Mouse (Mus musculus): ENCODE measurements around the gene Poc5. TPM values are rescaled to one million over a fixed set of nuclear protein-coding genes. Genes with fewer than 3 reads are reported as not detected.

Gene Poc5
- total RNA-seq, 1 experiment = 14.8 TPM

DNA sequence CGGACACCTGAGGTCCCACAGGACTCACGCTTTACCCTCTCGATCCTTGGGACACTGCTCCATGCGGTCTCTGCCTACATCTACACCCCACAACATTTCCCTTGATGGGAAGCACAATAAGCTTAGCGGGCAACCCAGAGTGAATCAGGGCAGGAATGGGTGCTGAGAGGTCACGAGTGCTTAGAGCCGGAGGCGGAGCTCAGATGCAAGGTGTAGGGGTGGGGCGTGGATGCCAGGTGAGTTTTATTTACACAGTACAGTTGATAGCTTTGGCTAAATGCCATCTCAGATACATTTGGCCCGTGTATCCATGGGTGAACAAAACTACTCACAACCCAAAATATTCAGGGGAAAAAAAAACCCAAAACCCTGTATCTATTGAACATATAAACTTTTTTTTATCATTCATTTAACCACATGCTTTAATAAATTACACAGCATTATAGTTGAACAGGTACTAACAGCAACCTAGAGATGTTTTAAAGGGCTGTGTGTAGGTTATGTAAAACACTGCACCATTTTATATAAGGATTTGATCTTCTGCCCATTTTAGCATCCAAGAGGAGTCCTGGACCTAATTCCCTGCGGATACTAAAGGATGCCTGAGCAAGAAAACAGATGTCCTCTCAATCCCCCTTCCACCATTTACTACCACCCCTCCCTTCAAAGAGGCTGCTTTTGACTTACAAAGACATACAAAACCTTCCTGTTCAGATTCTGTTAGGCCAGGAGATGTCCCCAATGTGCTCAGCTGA lies 63.5 kb downstream of the Poc5 start:
- in situ Hi-C loops (cut with MboI; ENCODE audit: low sequenced_read_pairs in 2 of 2, unreplicated experiment in 2 of 2) = no loop called here
- Histone ChIP-seq H3K4me3 (ENCODE audit: insufficient read depth in 1 of 2, low read depth in 1 of 2, low read length in 2 of 2, poor library complexity in 1 of 2, severe bottlenecking in 1 of 2) (no peak overlapping the region), H3K9ac (ENCODE audit: insufficient read depth, low read depth, low read length, poor library complexity, severe bottlenecking) (no peak overlapping the region), H3K4me1 (ENCODE audit: control insufficient read depth in 2 of 2, insufficient read depth in 2 of 2, low read length in 2 of 2, poor library complexity in 1 of 2) (no peaks in the 10 kb centered on the region), H3K27ac (ENCODE audit: insufficient read depth, low read depth, low read length, poor library complexity, severe bottlenecking) (no peak overlapping the region), H3K9me3 (ENCODE audit: control insufficient read depth, insufficient read depth, low read depth, low read length) (no peaks in the 10 kb centered on the region), H3K36me3 (ENCODE audit: control insufficient read depth, insufficient read depth, low read length, poor library complexity, severe bottlenecking) (no peaks in the 10 kb centered on the region)
- TF ChIP-seq ZC3H11A (IDR thresholded peaks at IDR 0.05; ENCODE audit: borderline replicate concordance, low read depth, low read length) (no peak), ZNF384 (IDR thresholded peaks at IDR 0.05; ENCODE audit: low read depth, low read length) (no peak), CHD2 (IDR thresholded peaks at IDR 0.05; ENCODE audit: low read depth, low read length) (no peak), HCFC1 (IDR thresholded peaks at IDR 0.05; ENCODE audit: borderline replicate concordance, insufficient read depth, low read length) (no peak), MAFK (IDR thresholded peaks at IDR 0.05; ENCODE audit: insufficient read depth, low read depth, low read length) (no peak)
- DNase-seq (ENCODE audit: low read depth, low spot score) = no peak

DNA sequence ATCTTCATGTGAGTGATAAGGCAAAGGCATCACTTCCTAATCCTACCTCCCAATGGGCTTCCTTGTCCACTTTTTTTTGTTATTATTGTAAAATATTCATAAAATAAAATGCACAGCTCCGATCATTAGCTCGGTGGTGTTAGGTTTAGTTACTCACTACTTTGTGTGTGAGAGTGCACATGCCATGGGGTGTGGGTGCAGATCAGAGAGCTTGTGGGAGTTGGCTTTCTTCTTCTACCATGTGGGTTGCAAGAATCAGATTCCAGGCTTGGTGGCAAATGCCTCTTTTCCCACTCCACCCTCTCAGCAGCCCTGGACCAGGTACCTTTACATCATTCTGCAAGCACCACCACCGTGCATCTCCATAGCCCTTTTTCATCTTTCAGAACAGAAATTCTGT lies 64.5 kb downstream of the Poc5 start:
- Histone ChIP-seq H3K4me1 (ENCODE audit: control insufficient read depth in 2 of 2, insufficient read depth in 2 of 2, low read length in 2 of 2, poor library complexity in 1 of 2) (no peaks in the 10 kb centered on the region), H3K4me3 (ENCODE audit: insufficient read depth in 1 of 2, low read depth in 1 of 2, low read length in 2 of 2, poor library complexity in 1 of 2, severe bottlenecking in 1 of 2) (no peak overlapping the region), H3K27ac (ENCODE audit: insufficient read depth, low read depth, low read length, poor library complexity, severe bottlenecking) (no peak overlapping the region), H3K36me3 (ENCODE audit: control insufficient read depth, insufficient read depth, low read length, poor library complexity, severe bottlenecking) (no peaks in the 10 kb centered on the region), H3K9me3 (ENCODE audit: control insufficient read depth, insufficient read depth, low read depth, low read length) (no peaks in the 10 kb centered on the region), H3K9ac (ENCODE audit: insufficient read depth, low read depth, low read length, poor library complexity, severe bottlenecking) (no peak overlapping the region)
- DNase-seq (ENCODE audit: low read depth, low spot score) = no peak
- in situ Hi-C loops (cut with MboI; ENCODE audit: low sequenced_read_pairs in 2 of 2, unreplicated experiment in 2 of 2) = no loop called here
- no peak for TF ChIP-seq ZNF384 (IDR thresholded peaks at IDR 0.05; ENCODE audit: low read depth, low read length)
- no peak for TF ChIP-seq ZC3H11A (IDR thresholded peaks at IDR 0.05; ENCODE audit: borderline replicate concordance, low read depth, low read length)
- TF ChIP-seq CHD2 (IDR thresholded peaks at IDR 0.05; ENCODE audit: low read depth, low read length) = no peak
- TF ChIP-seq MAFK (IDR thresholded peaks at IDR 0.05; ENCODE audit: insufficient read depth, low read depth, low read length) = no peak
- TF ChIP-seq HCFC1 (IDR thresholded peaks at IDR 0.05; ENCODE audit: borderline replicate concordance, insufficient read depth, low read length) = no peak

DNA sequence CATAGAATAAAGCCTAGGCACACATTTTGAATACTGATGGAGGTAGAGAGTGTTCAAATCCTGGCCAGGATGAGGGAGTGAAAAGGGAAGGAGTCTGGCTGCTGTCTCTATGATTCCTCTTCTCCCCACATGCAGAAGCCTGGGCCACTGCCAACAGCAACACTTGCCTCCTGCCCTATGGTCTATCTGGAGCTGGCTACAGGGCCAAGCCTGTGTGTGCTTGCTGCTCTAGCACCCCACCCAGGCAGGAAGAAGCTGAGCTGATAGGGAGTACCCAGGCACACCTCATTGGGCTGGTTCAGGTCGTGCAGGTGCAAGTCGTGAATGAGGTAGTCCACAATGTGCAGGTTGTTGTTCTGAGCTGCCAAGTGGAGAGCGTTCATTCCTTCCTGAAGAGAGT lies 66.2 kb downstream of the Poc5 start:
- TF ChIP-seq ZC3H11A (IDR thresholded peaks at IDR 0.05; ENCODE audit: borderline replicate concordance, low read depth, low read length) (no peak), MAFK (IDR thresholded peaks at IDR 0.05; ENCODE audit: insufficient read depth, low read depth, low read length) (no peak), ZNF384 (IDR thresholded peaks at IDR 0.05; ENCODE audit: low read depth, low read length) (no peak), CHD2 (IDR thresholded peaks at IDR 0.05; ENCODE audit: low read depth, low read length) (no peak), HCFC1 (IDR thresholded peaks at IDR 0.05; ENCODE audit: borderline replicate concordance, insufficient read depth, low read length) (no peak)
- no peaks in the 10 kb centered on the region for H3K4me1 ChIP-seq (ENCODE audit: control insufficient read depth in 2 of 2, insufficient read depth in 2 of 2, low read length in 2 of 2, poor library complexity in 1 of 2)
- H3K27ac ChIP-seq (ENCODE audit: insufficient read depth, low read depth, low read length, poor library complexity, severe bottlenecking) = no peak overlapping the region
- H3K4me3 ChIP-seq (ENCODE audit: insufficient read depth in 1 of 2, low read depth in 1 of 2, low read length in 2 of 2, poor library complexity in 1 of 2, severe bottlenecking in 1 of 2) = no peak overlapping the region
- DNase-seq (ENCODE audit: low read depth, low spot score) = no peak
- in situ Hi-C loops (cut with MboI; ENCODE audit: low sequenced_read_pairs in 2 of 2, unreplicated experiment in 2 of 2) = no loop called here
- no peaks in the 10 kb centered on the region for H3K36me3 ChIP-seq (ENCODE audit: control insufficient read depth, insufficient read depth, low read length, poor library complexity, severe bottlenecking)
- H3K9me3 ChIP-seq (ENCODE audit: control insufficient read depth, insufficient read depth, low read depth, low read length) = no peaks in the 10 kb centered on the region
- no peak overlapping the region for H3K9ac ChIP-seq (ENCODE audit: insufficient read depth, low read depth, low read length, poor library complexity, severe bottlenecking)

DNA sequence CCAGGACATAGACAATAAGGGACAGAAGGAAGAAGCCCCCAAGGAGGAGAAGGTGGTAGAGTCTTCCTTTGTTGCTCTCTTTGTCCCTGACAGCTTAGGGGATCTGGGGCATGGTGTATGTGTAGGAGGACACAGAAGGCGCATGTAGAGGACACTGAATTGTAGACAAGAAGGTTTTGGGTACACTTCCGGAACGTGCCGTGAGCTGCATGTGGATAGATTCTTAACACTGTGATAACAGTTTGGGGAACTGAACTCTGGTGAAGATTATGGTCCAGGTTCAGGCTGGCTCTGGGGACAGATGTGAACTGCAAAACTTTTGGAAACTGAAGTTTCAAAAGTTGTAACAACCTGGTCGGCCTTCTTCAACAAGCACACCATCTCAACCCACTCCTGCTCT lies 69.5 kb downstream of the Poc5 start:
- no peak for TF ChIP-seq HCFC1 (IDR thresholded peaks at IDR 0.05; ENCODE audit: borderline replicate concordance, insufficient read depth, low read length)
- TF ChIP-seq ZNF384 (IDR thresholded peaks at IDR 0.05; ENCODE audit: low read depth, low read length) = no peak
- in situ Hi-C loops (cut with MboI; ENCODE audit: low sequenced_read_pairs in 2 of 2, unreplicated experiment in 2 of 2) = no loop called here
- no peaks in the 10 kb centered on the region for H3K4me1 ChIP-seq (ENCODE audit: control insufficient read depth in 2 of 2, insufficient read depth in 2 of 2, low read length in 2 of 2, poor library complexity in 1 of 2)
- no peak overlapping the region for H3K4me3 ChIP-seq (ENCODE audit: insufficient read depth in 1 of 2, low read depth in 1 of 2, low read length in 2 of 2, poor library complexity in 1 of 2, severe bottlenecking in 1 of 2)
- no peak for DNase-seq (ENCODE audit: low read depth, low spot score)
- no peak overlapping the region for H3K27ac ChIP-seq (ENCODE audit: insufficient read depth, low read depth, low read length, poor library complexity, severe bottlenecking)
- H3K9me3 ChIP-seq (ENCODE audit: control insufficient read depth, insufficient read depth, low read depth, low read length) = no peaks in the 10 kb centered on the region
- no peaks in the 10 kb centered on the region for H3K36me3 ChIP-seq (ENCODE audit: control insufficient read depth, insufficient read depth, low read length, poor library complexity, severe bottlenecking)
- no peak overlapping the region for H3K9ac ChIP-seq (ENCODE audit: insufficient read depth, low read depth, low read length, poor library complexity, severe bottlenecking)

DNA sequence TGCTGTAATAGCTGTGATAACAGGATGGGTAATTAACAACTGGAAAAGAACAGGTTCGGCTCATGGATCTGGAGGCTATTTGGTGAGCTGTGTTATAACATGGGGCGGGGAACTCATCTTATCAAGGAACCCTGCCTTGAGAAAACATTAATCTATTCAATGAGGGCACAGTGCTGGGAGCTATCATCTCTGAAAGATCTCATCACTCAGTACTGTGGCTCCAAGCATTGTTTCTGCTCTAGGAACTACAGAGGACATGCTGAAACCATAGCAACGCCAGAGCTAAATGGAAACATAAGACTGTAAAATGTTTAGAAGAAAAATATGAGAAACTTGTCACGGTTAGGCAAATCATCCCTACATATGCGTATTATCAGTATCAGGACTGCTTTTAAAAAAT lies 69.9 kb downstream of the Poc5 start:
- no peak for DNase-seq (ENCODE audit: low read depth, low spot score)
- no peaks in the 10 kb centered on the region for H3K36me3 ChIP-seq (ENCODE audit: control insufficient read depth, insufficient read depth, low read length, poor library complexity, severe bottlenecking)
- no peak overlapping the region for H3K9ac ChIP-seq (ENCODE audit: insufficient read depth, low read depth, low read length, poor library complexity, severe bottlenecking)
- in situ Hi-C loops (cut with MboI; ENCODE audit: low sequenced_read_pairs in 2 of 2, unreplicated experiment in 2 of 2) = no loop called here
- H3K27ac ChIP-seq (ENCODE audit: insufficient read depth, low read depth, low read length, poor library complexity, severe bottlenecking) = no peak overlapping the region
- no peaks in the 10 kb centered on the region for H3K9me3 ChIP-seq (ENCODE audit: control insufficient read depth, insufficient read depth, low read depth, low read length)
- TF ChIP-seq CHD2 (IDR thresholded peaks at IDR 0.05; ENCODE audit: low read depth, low read length) (no peak), ZNF384 (IDR thresholded peaks at IDR 0.05; ENCODE audit: low read depth, low read length) (no peak), ZC3H11A (IDR thresholded peaks at IDR 0.05; ENCODE audit: borderline replicate concordance, low read depth, low read length) (no peak), HCFC1 (IDR thresholded peaks at IDR 0.05; ENCODE audit: borderline replicate concordance, insufficient read depth, low read length) (no peak), MAFK (IDR thresholded peaks at IDR 0.05; ENCODE audit: insufficient read depth, low read depth, low read length) (no peak)
- no peak overlapping the region for H3K4me3 ChIP-seq (ENCODE audit: insufficient read depth in 1 of 2, low read depth in 1 of 2, low read length in 2 of 2, poor library complexity in 1 of 2, severe bottlenecking in 1 of 2)
- no peaks in the 10 kb centered on the region for H3K4me1 ChIP-seq (ENCODE audit: control insufficient read depth in 2 of 2, insufficient read depth in 2 of 2, low read length in 2 of 2, poor library complexity in 1 of 2)

Data from ES-E14 (cell line).